Mouse (Mus musculus): Measurements from ENCODE around the gene Plekha6.

Gene Plekha6

DNA sequence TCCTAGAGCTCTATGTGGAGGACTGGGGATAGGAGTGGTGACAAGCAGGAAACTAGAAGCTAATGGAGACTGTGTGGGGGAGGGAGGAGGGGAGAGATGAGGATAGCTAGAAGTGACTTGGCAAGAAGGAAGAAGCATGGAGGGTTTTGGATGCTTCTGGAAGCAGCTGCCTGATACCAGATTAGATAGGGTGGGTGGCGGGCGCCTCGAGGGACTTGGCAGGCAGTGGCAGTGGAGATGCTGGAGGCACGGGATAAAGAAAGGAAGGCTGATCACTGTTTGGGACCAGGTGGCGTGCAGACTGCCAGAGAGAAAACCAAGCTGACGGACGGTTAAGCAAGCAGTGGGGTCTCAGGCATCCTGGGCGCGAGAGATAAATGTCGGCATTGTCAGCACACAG is 147.9 kb downstream of the Plekha6 start:
- no peaks in the 10 kb centered on the region for H3K36me3 ChIP-seq (ENCODE audit: insufficient read depth, low read length)
- peaks cover 26% of the 10 kb centered on the region for H3K27me3 ChIP-seq (ENCODE audit: insufficient read depth, low read length)
- H3K4me3 ChIP-seq (replicated peaks; ENCODE audit: low read length) = peak overlapping the region; percentile 35; the same call in 1 of the 2 replicates
- no peaks in the 10 kb centered on the region for H3K9me3 ChIP-seq (ENCODE audit: low read length)
- no peak for TF ChIP-seq NANOG (IDR thresholded peaks at IDR 0.05; ENCODE audit: borderline replicate concordance, low read length)
- H3K4me1 ChIP-seq (replicated peaks; ENCODE audit: low read depth, low read length) = peaks cover 36% of the 10 kb centered on the region

DNA sequence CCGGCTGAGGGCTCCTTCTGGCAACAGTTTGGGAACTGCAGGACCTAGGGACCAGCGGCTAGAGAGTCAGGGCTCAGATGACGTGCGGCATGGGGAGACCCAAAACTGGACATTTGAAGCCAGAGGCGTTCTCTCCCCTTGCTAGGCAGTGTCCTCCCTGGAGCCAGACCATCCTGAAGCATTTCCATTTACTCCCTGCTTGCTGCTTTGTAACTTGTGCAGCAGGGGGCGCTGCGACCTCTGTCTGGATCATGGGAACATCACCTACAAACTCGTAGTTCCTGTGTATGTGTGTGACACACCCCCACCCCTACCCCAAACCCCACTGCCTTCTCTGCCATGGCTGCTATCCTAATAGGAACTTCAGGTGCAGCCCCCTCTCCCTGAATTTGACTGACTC is 150.4 kb downstream of the Plekha6 start:
- TF ChIP-seq CTCF (conservative IDR thresholded peaks at IDR 0.05; ENCODE audit: low read length) (peak; percentile 56), NANOG (IDR thresholded peaks at IDR 0.05; ENCODE audit: borderline replicate concordance, low read length) (no peak)
- Histone ChIP-seq H3K9me3 (ENCODE audit: low read length) (no peaks in the 10 kb centered on the region), H3K4me3 (replicated peaks; ENCODE audit: low read length) (no peak overlapping the region), H3K36me3 (ENCODE audit: insufficient read depth, low read length) (no peaks in the 10 kb centered on the region), H3K27me3 (ENCODE audit: insufficient read depth, low read length) (peaks cover 26% of the 10 kb centered on the region), H3K4me1 (replicated peaks; ENCODE audit: low read depth, low read length) (peaks cover 42% of the 10 kb centered on the region)

DNA sequence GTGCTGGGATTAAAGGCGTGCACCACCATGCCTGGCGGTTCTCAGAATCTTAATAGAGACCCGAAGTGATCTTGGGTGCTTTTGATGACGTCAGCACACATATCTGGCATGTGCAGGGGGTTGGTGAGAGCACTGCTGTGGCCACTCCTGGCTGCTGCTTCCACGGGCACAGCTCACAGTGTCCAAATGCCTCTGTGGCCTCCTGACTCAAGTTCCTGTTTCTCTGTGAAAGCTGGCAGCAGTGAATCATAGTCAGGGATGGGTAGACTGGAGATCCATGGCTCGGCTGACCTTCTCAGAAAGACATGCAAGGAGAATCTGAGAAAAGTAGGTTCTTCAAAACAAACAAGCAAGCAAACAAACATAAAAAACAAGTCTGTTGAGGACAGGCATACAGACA is 151.8 kb downstream of the Plekha6 start:
- Histone ChIP-seq H3K36me3 (ENCODE audit: insufficient read depth, low read length) (no peaks in the 10 kb centered on the region), H3K9me3 (ENCODE audit: low read length) (no peaks in the 10 kb centered on the region), H3K4me1 (replicated peaks; ENCODE audit: low read depth, low read length) (peaks cover 34% of the 10 kb centered on the region), H3K4me3 (replicated peaks; ENCODE audit: low read length) (no peak overlapping the region), H3K27me3 (ENCODE audit: insufficient read depth, low read length) (peaks cover 20% of the 10 kb centered on the region)
- no peak for TF ChIP-seq POU5F1 (IDR thresholded peaks at IDR 0.05; ENCODE audit: borderline replicate concordance, low read length)
- TF ChIP-seq CTCF (conservative IDR thresholded peaks at IDR 0.05; ENCODE audit: low read length) = no peak
- no peak for TF ChIP-seq NANOG (IDR thresholded peaks at IDR 0.05; ENCODE audit: borderline replicate concordance, low read length)

DNA sequence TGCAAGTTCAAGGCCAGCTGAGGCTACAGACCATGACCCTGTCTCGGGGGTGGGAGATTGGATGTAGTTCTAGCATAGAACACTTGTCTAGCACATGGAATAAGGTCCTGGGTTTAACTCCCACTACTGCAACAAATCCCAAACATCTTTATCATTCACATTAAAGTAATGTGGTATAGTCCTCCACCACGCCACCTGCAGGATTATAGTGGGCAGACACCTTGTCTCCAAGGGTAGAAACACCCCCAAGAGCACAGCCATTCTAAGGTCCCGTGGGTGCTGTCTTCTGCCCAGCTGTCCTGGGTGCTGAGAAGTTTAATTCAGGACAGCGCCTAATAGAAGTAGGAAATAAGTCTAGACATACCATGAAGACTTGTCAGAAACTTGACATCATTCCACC is 152.6 kb downstream of the Plekha6 start:
- Histone ChIP-seq H3K9me3 (ENCODE audit: low read length) (no peaks in the 10 kb centered on the region), H3K27me3 (ENCODE audit: insufficient read depth, low read length) (peaks cover 13% of the 10 kb centered on the region), H3K4me3 (replicated peaks; ENCODE audit: low read length) (no peak overlapping the region), H3K4me1 (replicated peaks; ENCODE audit: low read depth, low read length) (peaks cover 26% of the 10 kb centered on the region), H3K36me3 (ENCODE audit: insufficient read depth, low read length) (no peaks in the 10 kb centered on the region)
- TF ChIP-seq CTCF (conservative IDR thresholded peaks at IDR 0.05; ENCODE audit: low read length) = peak; percentile 24
- no peak for TF ChIP-seq POU5F1 (IDR thresholded peaks at IDR 0.05; ENCODE audit: borderline replicate concordance, low read length)
- no peak for TF ChIP-seq NANOG (IDR thresholded peaks at IDR 0.05; ENCODE audit: borderline replicate concordance, low read length)

DNA sequence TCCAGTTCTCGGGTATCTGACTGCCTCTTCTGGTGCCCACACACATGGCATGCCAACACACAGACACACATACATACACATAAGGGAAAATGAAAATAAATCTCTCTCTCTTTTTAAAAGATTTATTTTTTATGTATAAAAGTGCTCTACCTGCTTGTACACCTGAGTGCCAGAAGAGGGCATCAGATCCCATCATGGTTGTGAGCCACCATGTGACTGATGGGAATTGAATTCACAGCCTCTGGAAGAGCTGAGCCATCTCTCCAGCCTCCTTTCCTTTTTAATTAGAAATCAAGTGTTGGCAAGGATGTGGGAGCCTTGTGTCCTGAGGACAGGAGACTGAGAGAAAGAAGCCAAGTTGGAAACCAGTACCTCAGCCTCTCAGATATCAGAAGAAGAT is 153.1 kb downstream of the Plekha6 start:
- Histone ChIP-seq H3K9me3 (ENCODE audit: low read length) (no peaks in the 10 kb centered on the region), H3K4me3 (replicated peaks; ENCODE audit: low read length) (no peak overlapping the region), H3K36me3 (ENCODE audit: insufficient read depth, low read length) (no peaks in the 10 kb centered on the region), H3K27me3 (ENCODE audit: insufficient read depth, low read length) (peaks cover 8% of the 10 kb centered on the region; the same call in 1 of the 2 replicates), H3K4me1 (replicated peaks; ENCODE audit: low read depth, low read length) (peaks cover 20% of the 10 kb centered on the region; the same call in 1 of the 2 replicates)
- TF ChIP-seq POU5F1 (IDR thresholded peaks at IDR 0.05; ENCODE audit: borderline replicate concordance, low read length) = no peak
- no peak for TF ChIP-seq NANOG (IDR thresholded peaks at IDR 0.05; ENCODE audit: borderline replicate concordance, low read length)
- TF ChIP-seq CTCF (conservative IDR thresholded peaks at IDR 0.05; ENCODE audit: low read length) = peak; percentile 44

DNA sequence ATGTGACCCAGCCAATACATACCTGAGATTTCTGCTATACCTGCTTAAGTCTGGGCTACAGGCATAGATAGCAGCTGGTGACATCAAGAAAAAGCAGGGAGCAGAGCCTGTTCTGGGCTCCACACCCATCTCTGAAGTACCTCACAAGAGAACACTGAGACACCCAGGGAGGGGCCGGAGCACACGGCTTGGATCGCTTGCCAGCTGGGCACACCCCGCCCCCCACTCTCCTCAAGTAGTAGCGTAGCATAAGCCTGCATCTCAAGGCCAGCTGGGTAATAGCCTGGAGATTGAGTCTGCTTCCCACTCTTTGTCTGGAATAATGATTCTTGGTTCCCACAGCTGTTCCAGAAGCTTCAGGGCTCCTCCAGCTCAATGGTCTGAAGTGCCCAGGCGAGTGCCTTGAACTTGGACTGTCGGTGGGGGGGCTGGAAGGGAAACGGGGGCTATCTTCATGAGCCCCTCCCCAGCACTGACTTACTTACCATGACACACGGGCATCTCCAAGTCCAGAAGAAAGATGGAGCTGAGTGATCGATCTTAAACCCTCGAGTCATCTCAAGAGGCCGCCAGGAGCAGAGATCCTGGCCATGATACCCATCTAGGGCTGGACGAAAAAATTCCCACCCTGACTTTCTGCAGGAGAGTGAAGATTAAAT is 157.4 kb downstream of the Plekha6 start, which contains the start of gene Kiss1:
Gene Kiss1, plus strand, starts transcription at position 609 of the 659 bp plus-strand sequence.
- no peak for TF ChIP-seq NANOG (IDR thresholded peaks at IDR 0.05; ENCODE audit: borderline replicate concordance, low read length)
- TF ChIP-seq CTCF (conservative IDR thresholded peaks at IDR 0.05; ENCODE audit: low read length) = no peak
- no peak for TF ChIP-seq POU5F1 (IDR thresholded peaks at IDR 0.05; ENCODE audit: borderline replicate concordance, low read length)
- Histone ChIP-seq H3K36me3 (ENCODE audit: insufficient read depth, low read length) (no peaks in the 10 kb centered on the region), H3K4me1 (replicated peaks; ENCODE audit: low read depth, low read length) (peaks cover 21% of the 10 kb centered on the region), H3K27me3 (ENCODE audit: insufficient read depth, low read length) (no peaks in the 10 kb centered on the region), H3K9me3 (ENCODE audit: low read length) (no peaks in the 10 kb centered on the region), H3K4me3 (replicated peaks; ENCODE audit: low read length) (no peak within 1 kb of the TSS)

DNA sequence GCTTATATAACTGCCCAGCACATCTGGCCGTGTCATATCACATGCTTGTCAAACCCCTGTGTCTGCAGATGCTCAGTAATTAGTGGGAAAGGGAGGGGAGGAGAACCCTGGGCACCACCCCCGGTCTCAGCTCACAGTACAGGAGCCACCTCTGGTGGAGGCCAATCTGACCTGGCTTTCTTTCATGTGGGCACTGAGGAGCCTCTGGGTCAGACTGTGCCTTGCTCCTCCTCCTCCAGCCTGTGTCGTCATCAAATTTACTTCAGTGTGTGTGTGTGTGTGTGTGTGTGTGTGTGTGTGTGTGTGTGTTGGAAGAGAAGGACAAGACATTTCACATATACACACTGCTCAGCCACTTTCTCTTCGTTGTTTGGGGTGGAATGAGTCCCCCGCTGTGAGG is 159.3 kb downstream of the Plekha6 start:
- TF ChIP-seq NANOG (IDR thresholded peaks at IDR 0.05; ENCODE audit: borderline replicate concordance, low read length) = no peak
- TF ChIP-seq POU5F1 (IDR thresholded peaks at IDR 0.05; ENCODE audit: borderline replicate concordance, low read length) = no peak
- TF ChIP-seq CTCF (conservative IDR thresholded peaks at IDR 0.05; ENCODE audit: low read length) = no peak
- H3K9me3 ChIP-seq (ENCODE audit: low read length) = no peaks in the 10 kb centered on the region
- H3K27me3 ChIP-seq (ENCODE audit: insufficient read depth, low read length) = peaks cover 6% of the 10 kb centered on the region
- H3K36me3 ChIP-seq (ENCODE audit: insufficient read depth, low read length) = no peaks in the 10 kb centered on the region
- H3K4me3 ChIP-seq (replicated peaks; ENCODE audit: low read length) = no peak overlapping the region
- peaks cover 23% of the 10 kb centered on the region for H3K4me1 ChIP-seq (replicated peaks; ENCODE audit: low read depth, low read length)

DNA sequence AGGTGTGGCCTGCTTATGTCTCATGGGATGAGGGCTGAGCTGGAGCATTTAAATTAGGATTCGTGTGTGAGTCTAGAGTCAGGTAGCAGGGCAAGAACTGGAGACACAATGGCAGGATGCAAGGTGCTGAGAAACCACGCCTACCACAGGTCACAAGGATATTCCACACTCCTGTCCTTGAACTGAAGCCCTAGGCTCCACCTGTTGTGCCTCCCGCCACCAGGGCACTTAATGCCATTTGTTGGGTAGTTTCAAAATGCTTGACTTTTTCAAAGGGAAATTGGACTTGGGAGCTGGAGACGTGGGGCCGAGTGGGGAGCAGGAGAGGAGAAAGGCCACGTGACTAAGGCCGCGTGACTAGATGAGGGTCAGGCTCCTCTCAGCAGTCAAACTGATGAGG is 161.9 kb downstream of the Plekha6 start:
- TF ChIP-seq POU5F1 (IDR thresholded peaks at IDR 0.05; ENCODE audit: borderline replicate concordance, low read length) (no peak), NANOG (IDR thresholded peaks at IDR 0.05; ENCODE audit: borderline replicate concordance, low read length) (no peak), CTCF (conservative IDR thresholded peaks at IDR 0.05; ENCODE audit: low read length) (no peak)
- no peaks in the 10 kb centered on the region for H3K9me3 ChIP-seq (ENCODE audit: low read length)
- no peaks in the 10 kb centered on the region for H3K36me3 ChIP-seq (ENCODE audit: insufficient read depth, low read length)
- H3K4me3 ChIP-seq (replicated peaks; ENCODE audit: low read length) = no peak overlapping the region
- peaks cover 27% of the 10 kb centered on the region for H3K27me3 ChIP-seq (ENCODE audit: insufficient read depth, low read length)
- peaks cover 18% of the 10 kb centered on the region for H3K4me1 ChIP-seq (replicated peaks; ENCODE audit: low read depth, low read length)

DNA sequence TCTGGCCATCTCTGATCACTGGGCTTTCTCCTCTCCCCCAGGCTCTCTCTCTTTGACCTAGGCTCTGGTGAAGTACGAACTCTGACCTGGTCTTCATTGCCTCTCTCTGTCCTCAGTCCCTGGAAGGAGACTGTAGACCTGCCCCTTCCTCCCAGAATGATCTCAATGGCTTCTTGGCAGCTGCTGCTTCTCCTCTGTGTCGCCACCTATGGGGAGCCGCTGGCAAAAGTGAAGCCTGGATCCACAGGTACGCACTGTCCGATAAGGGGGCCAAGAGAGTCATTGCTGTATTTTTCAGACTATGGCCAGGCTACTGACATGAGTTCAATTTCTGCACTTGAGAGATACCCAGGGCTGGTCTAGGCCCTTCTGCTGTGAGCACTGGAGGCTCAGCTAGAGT is 163.1 kb downstream of the Plekha6 start:
- no peak overlapping the region for H3K4me3 ChIP-seq (replicated peaks; ENCODE audit: low read length)
- H3K4me1 ChIP-seq (replicated peaks; ENCODE audit: low read depth, low read length) = peaks cover 22% of the 10 kb centered on the region
- TF ChIP-seq CTCF (conservative IDR thresholded peaks at IDR 0.05; ENCODE audit: low read length) = peak; percentile 16
- TF ChIP-seq POU5F1 (IDR thresholded peaks at IDR 0.05; ENCODE audit: borderline replicate concordance, low read length) = no peak
- no peaks in the 10 kb centered on the region for H3K36me3 ChIP-seq (ENCODE audit: insufficient read depth, low read length)
- peaks cover 31% of the 10 kb centered on the region for H3K27me3 ChIP-seq (ENCODE audit: insufficient read depth, low read length)
- no peaks in the 10 kb centered on the region for H3K9me3 ChIP-seq (ENCODE audit: low read length)

All from E14TG2a.4 (cell line).